Mouse (Mus musculus) lung, postnatal 0 days (tissue): ENCODE measurements at regions not wholly inside any gene's neighbourhood (a gene's known extent, or its start where the extent isn't known, plus 50 kb on each side); places are given as distances from the start of the nearest gene placed in this dataset.

Experiments
- ATAC-seq: fragments of 200-750 bp; cut with Nextera tagmentation; 2 replicates; pipeline ENCODE4 v1.8.0; 2017; ENCODE audit warnings: moderate library complexity
- DNase-seq: peaks from one replicate; pipeline ENCODE4 v3.0.0-alpha.2; 2016; ENCODE audit warnings: low spot score
- H3K27ac ChIP-seq: fragments of 300-500 bp; sonication (generic); 2 replicates; pipeline ENCODE4 v1.5.1; 2014; ENCODE audit warnings: antibody characterized with exemption, mild to moderate bottlenecking, low read length, mixed read lengths
- H3K27me3 ChIP-seq: fragments of 300-500 bp; sonication (generic); replicated peaks from 2 replicates; pipeline ENCODE4 v1.6.1; 2014; ENCODE audit warnings: low read length, mixed read lengths; ENCODE audit not compliant: insufficient read depth
- H3K36me3 ChIP-seq: fragments of 300-500 bp; sonication (generic); 2 replicates; pipeline ENCODE4 v1.6.1; 2014; ENCODE audit warnings: low read length, mixed read lengths; ENCODE audit not compliant: insufficient read depth
- H3K4me1 ChIP-seq: fragments of 300-500 bp; sonication (generic); 2 replicates; pipeline ENCODE4 v1.6.1; 2014; ENCODE audit warnings: antibody characterized with exemption, low read depth, low read length, mixed read lengths; ENCODE audit not compliant: insufficient read depth
- H3K4me2 ChIP-seq: fragments of 300-500 bp; sonication (generic); replicated peaks from 2 replicates; pipeline ENCODE4 v1.6.1; 2014; ENCODE audit warnings: low read depth, mild to moderate bottlenecking, low read length, moderate library complexity, mixed read lengths
- H3K4me3 ChIP-seq: fragments of 300-500 bp; sonication (generic); 2 replicates; pipeline ENCODE4 v1.5.1; 2014; ENCODE audit warnings: low read depth, low read length
- H3K9ac ChIP-seq: fragments of 300-500 bp; sonication (generic); replicated peaks from 2 replicates; pipeline ENCODE4 v1.6.1; 2014; ENCODE audit warnings: low read depth, mild to moderate bottlenecking
- H3K9me3 ChIP-seq: fragments of 300-500 bp; sonication (generic); 2 replicates; pipeline ENCODE4 v1.6.1; 2016; ENCODE audit warnings: low read length, mixed read lengths
- CTCF ChIP-seq: IDR thresholded peaks from 2 replicates; pipeline ENCODE4 v1.5.1; 2016; ENCODE audit warnings: antibody characterized with exemption, mild to moderate bottlenecking
- EP300 ChIP-seq: IDR thresholded peaks from 2 replicates; pipeline ENCODE4 v1.6.1; 2016; ENCODE audit warnings: antibody characterized with exemption, mild to moderate bottlenecking, control low read depth
- WGBS: fragments of 180-500 bp; shearing (Covaris S2); extraction: QIAGEN DNeasy Blood & Tissue Kit; methylation state at CpG from one replicate; pipeline ENCODE4 v1.1.7; 2014; 5-methylcytosine and 5-hydroxymethylcytosine counted together

GRCm38 (mm10) chr17:84110000-84110695, 77.6 kb downstream of the Zfp36l2 start:
- peak overlapping the region; percentile 62 for H3K27ac ChIP-seq
- H3K4me2 ChIP-seq = no peak overlapping the region
- WGBS = 39% methylated on average over 9 of the region's 9 CpGs
- H3K4me3 ChIP-seq = no peak overlapping the region
- H3K36me3 ChIP-seq = no peaks in the 10 kb centered on the region
- DNase-seq (peak; percentile 78), ATAC-seq (peak; percentile 59)
- H3K9me3 ChIP-seq = no peaks in the 10 kb centered on the region
- H3K27me3 ChIP-seq = no peaks in the 10 kb centered on the region
- no peak overlapping the region for H3K9ac ChIP-seq
- TF ChIP-seq CTCF (no peak), EP300 (no peak)
- peaks cover 9% of the 10 kb centered on the region; the same call in 1 of the 2 replicates for H3K4me1 ChIP-seq

GRCm38 (mm10) chr17:84107946-84108686, 79.6 kb downstream of the Zfp36l2 start:
- Histone ChIP-seq H3K4me2 (no peak overlapping the region), H3K27ac (peak overlapping the region; percentile 35), H3K27me3 (no peaks in the 10 kb centered on the region), H3K4me1 (peaks cover 17% of the 10 kb centered on the region; the same call in 1 of the 2 replicates), H3K4me3 (no peak overlapping the region), H3K36me3 (no peaks in the 10 kb centered on the region), H3K9me3 (no peaks in the 10 kb centered on the region), H3K9ac (no peak overlapping the region)
- 73% methylated on average over 8 of the region's 8 CpGs for WGBS
- TF ChIP-seq EP300 = no peak
- ATAC-seq = no peak
- peak; percentile 43 for DNase-seq

GRCm38 (mm10) chr17:84107497-84107896, 80.2 kb downstream of the Zfp36l2 start:
- no peaks in the 10 kb centered on the region for H3K9me3 ChIP-seq
- H3K4me3 ChIP-seq = no peak overlapping the region
- H3K9ac ChIP-seq = no peak overlapping the region
- WGBS = 74% methylated on average over 3 of the region's 3 CpGs
- H3K4me1 ChIP-seq = peaks cover 16% of the 10 kb centered on the region; the same call in 1 of the 2 replicates
- peak; percentile 56 for DNase-seq
- H3K27me3 ChIP-seq = no peaks in the 10 kb centered on the region
- no peak overlapping the region for H3K27ac ChIP-seq
- no peak for ATAC-seq
- no peak overlapping the region for H3K4me2 ChIP-seq
- TF ChIP-seq EP300 (peak; percentile 29; the same call in 1 of the 2 replicates), CTCF (no peak)
- no peaks in the 10 kb centered on the region for H3K36me3 ChIP-seq

- Histone ChIP-seq H3K36me3 (no peaks in the 10 kb centered on the region), H3K27ac (0 out of 2 replicates have a peak overlapping the region, but pooled peaks have one; percentile 68), H3K27me3 (no peaks in the 10 kb centered on the region), H3K4me2 (no peak overlapping the region), H3K9ac (no peak overlapping the region), H3K4me1 (peaks cover 14% of the 10 kb centered on the region; the same call in 1 of the 2 replicates), H3K9me3 (no peaks in the 10 kb centered on the region), H3K4me3 (no peak overlapping the region)
- 47% methylated on average over 7 of the region's 7 CpGs for WGBS
- ATAC-seq = peak; percentile 56
- peak; percentile 79 for DNase-seq
- TF ChIP-seq CTCF = no peak
- TF ChIP-seq EP300 = no peak
Observed at GRCm38 (mm10) chr17:84104242-84104641, 83.5 kb downstream of the Zfp36l2 start.

DNA sequence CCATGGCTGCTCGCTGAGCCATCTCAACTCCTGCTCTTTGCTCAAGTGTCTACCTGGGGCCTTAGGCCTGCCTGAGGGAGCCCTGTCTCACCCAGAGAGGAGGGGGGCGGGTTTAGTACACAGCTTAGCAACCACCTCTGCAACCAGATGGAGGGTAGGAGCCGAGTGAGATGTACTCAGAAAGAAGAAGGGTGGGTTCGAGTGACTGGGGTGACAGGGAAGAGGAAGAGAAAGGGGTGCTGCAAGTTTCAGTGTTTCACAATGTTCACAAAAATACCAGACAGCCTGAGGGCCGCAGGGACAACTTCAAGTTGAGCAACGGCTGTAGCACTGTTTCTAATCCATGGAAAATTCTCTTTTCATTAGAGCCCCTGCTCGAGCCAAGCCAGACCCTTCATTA, 84.4 kb downstream of the Zfp36l2 start:
- Histone ChIP-seq H3K36me3 (no peaks in the 10 kb centered on the region), H3K9ac (no peak overlapping the region), H3K27ac (peak overlapping the region; percentile 68), H3K4me3 (no peak overlapping the region), H3K27me3 (no peaks in the 10 kb centered on the region), H3K4me2 (no peak overlapping the region), H3K9me3 (no peaks in the 10 kb centered on the region), H3K4me1 (peaks cover 14% of the 10 kb centered on the region; the same call in 1 of the 2 replicates)
- ATAC-seq (peak; percentile 64), DNase-seq (peak; percentile 91)
- WGBS = 43% methylated on average over 7 of the region's 7 CpGs
- TF ChIP-seq EP300 (no peak), CTCF (no peak)

DNA sequence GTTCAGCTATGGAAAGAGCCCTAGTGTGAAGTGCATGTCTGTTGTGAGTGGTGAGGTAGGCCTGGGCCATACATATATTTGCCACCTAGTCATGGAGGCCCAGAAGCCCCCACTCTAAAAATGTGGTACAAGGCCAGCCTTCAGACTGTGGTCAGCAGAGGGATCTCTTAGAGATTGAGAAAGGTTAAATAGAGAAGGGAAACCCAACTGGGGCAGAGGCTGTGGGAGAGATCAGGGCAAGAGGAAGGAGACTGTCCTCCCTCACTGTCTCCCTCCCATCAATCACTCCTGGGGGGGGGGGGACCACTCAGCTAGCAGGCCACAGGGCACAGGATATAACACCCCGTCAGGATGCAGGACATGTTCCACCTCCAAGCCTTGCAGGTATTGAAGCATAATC, 86.1 kb downstream of the Zfp36l2 start:
- Histone ChIP-seq H3K9ac (no peak overlapping the region), H3K9me3 (no peaks in the 10 kb centered on the region), H3K4me1 (peaks cover 16% of the 10 kb centered on the region; the same call in 1 of the 2 replicates), H3K36me3 (no peaks in the 10 kb centered on the region), H3K27ac (peak overlapping the region; percentile 54), H3K4me3 (no peak overlapping the region), H3K4me2 (no peak overlapping the region), H3K27me3 (no peaks in the 10 kb centered on the region)
- TF ChIP-seq EP300 (no peak), CTCF (no peak)
- DNase-seq (no peak), ATAC-seq (no peak)
- 63% methylated on average over 1 of the region's 1 CpGs for WGBS
